Mouse (Mus musculus): ENCODE measurements around the gene Cacna2d1. TPM values are rescaled to one million over a fixed set of nuclear protein-coding genes. Genes with fewer than 3 reads are reported as not detected.

Gene Cacna2d1
- polyA plus RNA-seq, 1 experiment from 2014 or later: 6.0 TPM

GRCm38 (mm10) chr5:16163270-16163669 is 228.8 kb downstream of the Cacna2d1 start:
- in situ Hi-C loops (cut with MboI; ENCODE audit: low pct_unique_long_range_greater_than_20kb): no loop called here
- no peak for TF ChIP-seq CTCF (IDR thresholded peaks at IDR 0.05)
- H3K27me3 ChIP-seq: peaks cover 4% of the 10 kb centered on the region
- DNase-seq (ENCODE audit: low read depth, low spot score) (no peak), ATAC-seq (no peak)
- CTCF ChIA-PET: no interaction called here
- POLR2A ChIA-PET: no interaction called here

- in situ Hi-C loops (cut with MboI; ENCODE audit: low pct_unique_long_range_greater_than_20kb): no loop called here
- CTCF ChIA-PET: no interaction called here
- ATAC-seq (no peak), DNase-seq (ENCODE audit: low read depth, low spot score) (no peak)
- POLR2A ChIA-PET: no interaction called here
- no peak for TF ChIP-seq CTCF (IDR thresholded peaks at IDR 0.05)
- H3K27me3 ChIP-seq: peaks cover 4% of the 10 kb centered on the region
Observed at GRCm38 (mm10) chr5:16166117-16166867, 231.8 kb downstream of the Cacna2d1 start.

DNA sequence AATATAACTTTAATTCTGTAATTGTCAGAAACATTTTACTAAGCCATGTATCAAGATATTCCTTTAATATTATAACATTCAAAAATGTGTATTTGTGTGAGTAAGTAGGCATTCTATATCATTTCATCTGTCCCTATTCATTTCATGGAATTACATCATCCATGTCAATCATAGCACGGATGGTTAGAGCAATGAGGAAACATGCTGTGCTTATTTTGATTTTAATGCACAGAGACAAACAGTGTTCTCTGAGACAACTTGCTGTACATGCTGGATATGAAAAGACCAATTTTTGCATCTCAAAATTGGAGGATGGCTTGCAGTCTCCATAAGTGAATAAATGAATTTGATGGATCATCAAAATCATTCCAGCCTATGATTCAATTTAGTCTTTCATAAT is 232.4 kb downstream of the Cacna2d1 start:
- DNase-seq (ENCODE audit: low read depth, low spot score): no peak
- in situ Hi-C loops (cut with MboI; ENCODE audit: low pct_unique_long_range_greater_than_20kb): no loop called here
- CTCF ChIA-PET: no interaction called here
- ATAC-seq: no peak
- peaks cover 4% of the 10 kb centered on the region for H3K27me3 ChIP-seq
- TF ChIP-seq CTCF (IDR thresholded peaks at IDR 0.05): no peak
- POLR2A ChIA-PET: no interaction called here

DNA sequence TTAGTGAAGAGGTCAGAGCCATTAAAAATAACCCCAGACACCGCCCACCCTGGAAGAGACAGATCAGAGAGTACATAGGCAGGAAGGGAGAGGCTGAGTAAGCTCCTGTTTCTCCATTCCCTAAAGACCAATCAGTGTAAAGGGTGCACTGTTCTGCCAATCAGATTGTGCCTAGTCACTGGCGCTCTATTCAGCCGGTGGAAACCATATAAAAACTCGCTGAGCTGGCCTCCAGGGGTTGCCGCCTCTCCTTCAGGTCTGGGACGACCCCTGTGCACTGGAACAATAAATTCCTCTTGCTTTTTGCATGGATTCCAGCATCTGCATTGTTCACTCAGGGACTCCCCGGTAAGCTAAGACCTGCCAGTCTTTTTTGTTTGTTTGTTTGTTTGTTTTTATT is 246.6 kb downstream of the Cacna2d1 start:
- ATAC-seq: no peak
- in situ Hi-C loops (cut with MboI; ENCODE audit: low pct_unique_long_range_greater_than_20kb): loop anchor here (25.0 kb wide), 1 partner anchor 1294 kb away; no protein-coding TSS in a partner anchor
- no peak for TF ChIP-seq CTCF (IDR thresholded peaks at IDR 0.05)
- POLR2A ChIA-PET: no interaction called here
- no peaks in the 10 kb centered on the region for H3K27me3 ChIP-seq
- CTCF ChIA-PET: interaction anchor here (0.8 to 1.1 kb wide), 2 partner anchors 11 to 31 kb away, joined by 3 read pairs; no protein-coding TSS in a partner anchor
- no peak for DNase-seq (ENCODE audit: low read depth, low spot score)

DNA sequence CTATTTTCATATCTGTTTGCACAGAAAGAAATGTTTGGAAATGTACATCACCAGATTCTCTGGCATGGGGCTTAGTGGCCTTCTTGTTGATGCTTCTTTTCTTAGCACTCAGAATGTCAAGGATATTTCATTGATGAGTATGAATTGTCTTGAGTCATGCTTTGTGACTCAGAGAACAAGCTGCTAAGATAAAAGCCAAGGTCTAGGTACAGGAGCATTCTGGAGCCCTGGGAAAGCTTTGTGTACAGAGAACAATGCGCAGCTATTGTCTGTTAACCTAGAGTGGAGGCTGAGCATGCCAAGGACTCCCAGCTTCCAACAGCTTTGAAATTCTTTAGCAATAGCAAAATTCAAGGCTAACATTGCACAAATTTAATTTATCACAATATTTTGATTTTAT is 249.6 kb downstream of the Cacna2d1 start:
- H3K27me3 ChIP-seq: no peaks in the 10 kb centered on the region
- ChIA-PET CTCF (no interaction called here), POLR2A (no interaction called here)
- in situ Hi-C loops (cut with MboI; ENCODE audit: low pct_unique_long_range_greater_than_20kb): loop anchor here (25.0 kb wide), 1 partner anchor 1297 kb away; no protein-coding TSS in a partner anchor
- ATAC-seq (no peak), DNase-seq (ENCODE audit: low read depth, low spot score) (no peak)
- TF ChIP-seq CTCF (IDR thresholded peaks at IDR 0.05): no peak

GRCm38 (mm10) chr5:16187931-16188330 is 253.4 kb downstream of the Cacna2d1 start:
- ATAC-seq: no peak
- H3K27me3 ChIP-seq: no peaks in the 10 kb centered on the region
- POLR2A ChIA-PET: no interaction called here
- DNase-seq (ENCODE audit: low read depth, low spot score): no peak
- TF ChIP-seq CTCF (IDR thresholded peaks at IDR 0.05): no peak
- in situ Hi-C loops (cut with MboI; ENCODE audit: low pct_unique_long_range_greater_than_20kb): loop anchor here (25.0 kb wide), 1 partner anchor 1301 kb away; no protein-coding TSS in a partner anchor
- CTCF ChIA-PET: no interaction called here

DNA sequence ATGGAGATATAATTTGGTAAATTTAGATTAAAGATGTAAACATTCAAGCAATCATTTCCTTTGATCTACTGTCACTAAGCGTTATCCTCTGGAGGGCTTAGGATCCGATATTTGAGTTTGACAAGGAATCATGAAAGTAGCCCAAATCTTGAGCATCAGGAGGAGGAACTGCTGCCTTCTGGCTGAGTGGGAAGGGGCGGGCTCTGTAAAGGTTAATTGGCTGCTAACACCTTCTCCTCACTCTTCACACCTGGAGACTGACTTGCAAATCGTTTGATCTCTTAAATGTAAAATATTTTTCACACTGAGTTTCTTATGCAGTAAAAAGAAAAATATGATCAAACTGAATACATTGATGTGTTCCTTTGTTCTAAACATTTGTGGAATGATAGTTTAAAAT is 255.4 kb downstream of the Cacna2d1 start:
- H3K27me3 ChIP-seq: no peaks in the 10 kb centered on the region
- DNase-seq (ENCODE audit: low read depth, low spot score): no peak
- ChIA-PET CTCF (no interaction called here), POLR2A (no interaction called here)
- no peak for TF ChIP-seq CTCF (IDR thresholded peaks at IDR 0.05)
- ATAC-seq: no peak
- in situ Hi-C loops (cut with MboI; ENCODE audit: low pct_unique_long_range_greater_than_20kb): loop anchor here (10.0 to 25.0 kb wide), 2 partner anchors 345 to 1303 kb away; no protein-coding TSS in a partner anchor

DNA sequence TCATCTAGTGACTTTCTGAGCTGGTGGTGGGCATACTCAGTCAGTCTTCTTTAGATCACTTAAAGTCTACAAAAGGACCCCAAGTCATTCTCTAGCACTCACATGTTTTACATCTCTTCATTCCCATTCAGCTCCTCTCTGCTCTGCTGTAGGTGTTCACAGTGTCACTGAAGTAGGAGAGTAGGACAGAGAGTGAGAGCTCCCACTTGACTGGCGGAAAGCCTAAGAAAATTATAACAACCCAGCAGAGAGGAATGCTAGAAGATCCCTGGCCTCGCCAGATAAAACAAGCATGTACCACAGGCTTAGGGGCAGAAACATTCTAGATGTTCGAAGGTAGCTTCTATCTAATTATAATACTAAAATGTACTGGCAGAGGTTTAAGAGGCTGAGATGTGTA is 256.7 kb downstream of the Cacna2d1 start:
- no peak for TF ChIP-seq CTCF (IDR thresholded peaks at IDR 0.05)
- ChIA-PET POLR2A (no interaction called here), CTCF (interaction anchor here (0.6 to 1.4 kb wide), 2 partner anchors 10 to 13 kb away, joined by 3 read pairs; no protein-coding TSS in a partner anchor)
- DNase-seq (ENCODE audit: low read depth, low spot score) (no peak), ATAC-seq (no peak)
- in situ Hi-C loops (cut with MboI; ENCODE audit: low pct_unique_long_range_greater_than_20kb): loop anchor here (10.0 to 25.0 kb wide), 2 partner anchors 346 to 1304 kb away; no protein-coding TSS in a partner anchor
- H3K27me3 ChIP-seq: no peaks in the 10 kb centered on the region

DNA sequence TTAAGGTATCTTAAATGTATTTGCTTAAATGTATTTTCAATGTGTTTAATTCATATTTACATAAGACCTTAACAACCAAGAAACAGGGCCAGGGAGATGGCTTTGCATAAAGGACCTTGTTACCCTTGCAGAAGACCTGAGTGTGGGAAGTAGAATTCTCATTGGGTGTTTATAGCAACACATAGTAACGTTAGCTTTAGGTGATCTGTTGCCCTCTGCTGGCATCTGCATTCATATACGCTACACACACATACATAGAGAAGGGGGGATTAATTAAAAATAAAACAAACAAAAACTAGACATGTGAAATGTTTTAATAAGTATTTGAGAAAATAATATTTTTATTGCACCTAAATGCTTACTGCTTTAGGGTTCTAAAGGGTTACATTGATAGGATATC is 265.3 kb downstream of the Cacna2d1 start:
- in situ Hi-C loops (cut with MboI; ENCODE audit: low pct_unique_long_range_greater_than_20kb): loop anchor here (10.0 to 25.0 kb wide), 2 partner anchors 355 to 1313 kb away; no protein-coding TSS in a partner anchor
- peak; percentile 40 for TF ChIP-seq CTCF (IDR thresholded peaks at IDR 0.05)
- peaks cover 4% of the 10 kb centered on the region for H3K27me3 ChIP-seq
- ChIA-PET CTCF (no interaction called here), POLR2A (no interaction called here)
- ATAC-seq (no peak), DNase-seq (ENCODE audit: low read depth, low spot score) (no peak)

DNA sequence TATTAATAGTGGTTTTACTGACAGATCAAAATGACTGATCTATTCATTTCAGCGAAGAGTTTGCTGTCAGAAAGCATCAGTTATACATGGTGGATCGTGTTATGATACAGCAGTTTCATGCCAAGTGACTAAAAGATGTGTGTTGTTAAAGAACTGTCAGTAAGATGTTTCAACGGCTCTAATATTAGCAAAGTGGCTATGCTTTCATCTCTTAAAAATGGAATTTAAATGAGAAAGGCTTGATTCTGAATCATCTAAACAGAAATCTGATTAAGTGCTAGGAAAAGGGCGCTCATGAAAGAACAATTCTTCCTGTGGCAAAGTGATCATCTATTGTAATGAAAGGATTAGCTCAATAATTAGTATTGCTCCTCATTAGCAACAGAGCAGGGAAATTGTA is 287.5 kb downstream of the Cacna2d1 start:
- ATAC-seq (no peak), DNase-seq (ENCODE audit: low read depth, low spot score) (no peak)
- POLR2A ChIA-PET: no interaction called here
- in situ Hi-C loops (cut with MboI; ENCODE audit: low pct_unique_long_range_greater_than_20kb): no loop called here
- CTCF ChIA-PET: interaction anchor here (1.2 kb wide), 1 partner anchor 13 kb away, joined by 3 read pairs; no protein-coding TSS in a partner anchor
- peaks cover 4% of the 10 kb centered on the region for H3K27me3 ChIP-seq
- no peak for TF ChIP-seq CTCF (IDR thresholded peaks at IDR 0.05)

DNA sequence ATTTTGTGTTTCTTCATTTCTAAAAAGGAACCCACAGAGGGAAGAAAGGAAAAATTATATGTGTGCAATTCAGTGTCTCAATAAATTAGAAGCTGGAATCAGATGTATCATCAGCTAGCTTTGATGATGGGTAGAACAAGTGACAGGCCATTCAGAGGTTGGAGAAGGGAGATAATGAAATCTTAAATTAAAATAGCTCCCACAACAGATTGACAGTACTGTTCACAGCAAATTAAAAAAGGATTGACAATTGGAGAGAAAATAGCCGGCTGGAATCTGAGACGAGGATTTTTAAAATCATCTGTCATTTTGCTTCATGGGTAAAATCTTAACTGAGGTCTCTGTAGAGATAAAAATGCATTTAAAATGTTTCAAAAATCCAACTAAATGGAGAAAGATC is 290.9 kb downstream of the Cacna2d1 start:
- DNase-seq (ENCODE audit: low read depth, low spot score): no peak
- TF ChIP-seq CTCF (IDR thresholded peaks at IDR 0.05): no peak
- ChIA-PET CTCF (interaction anchor here (1.0 to 1.3 kb wide), 2 partner anchors 10 kb away, joined by 3 read pairs; no protein-coding TSS in a partner anchor), POLR2A (no interaction called here)
- H3K27me3 ChIP-seq: peaks cover 7% of the 10 kb centered on the region
- ATAC-seq: no peak
- in situ Hi-C loops (cut with MboI; ENCODE audit: low pct_unique_long_range_greater_than_20kb): no loop called here

All from Patski (cell line).